Mouse (Mus musculus) cerebellum, adult 2 months (tissue): ENCODE results near the gene H2-M10.2. TPM values are rescaled to one million over a fixed set of nuclear protein-coding genes. Genes with fewer than 3 reads are reported as not detected.

Source experiments
- DNase-seq, 2 experiments: peaks; one replicate each; pipeline ENCODE4 v3.0.0; 2021
- H3K27ac ChIP-seq: fragments of 200-500 bp; 2 replicates; pipeline ENCODE4 v1.5.1; 2012; ENCODE audit warnings: low read length, control low read depth, inconsistent platforms; ENCODE audit not compliant: insufficient read depth
- H3K27me3 ChIP-seq: fragments of 200-500 bp; 2 replicates; pipeline ENCODE4 v1.6.1; 2012; ENCODE audit warnings: inconsistent platforms, mild to moderate bottlenecking, low read length, moderate library complexity; ENCODE audit not compliant: control insufficient read depth, insufficient read depth
- H3K4me1 ChIP-seq: fragments of 200-500 bp; 2 replicates; pipeline ENCODE4 v1.6.1; 2011; ENCODE audit warnings: low read length; ENCODE audit not compliant: control insufficient read depth, insufficient read depth
- H3K4me3 ChIP-seq: fragments of 200-500 bp; replicated peaks from 2 replicates; pipeline ENCODE3; 2011; ENCODE audit warnings: mild to moderate bottlenecking, low read depth, low read length, control low read depth; ENCODE audit not compliant: insufficient read depth
- CTCF ChIP-seq: fragments of 200-500 bp; IDR thresholded peaks from 2 replicates; pipeline ENCODE4 v1.5.1; 2011; ENCODE audit warnings: low read depth, mild to moderate bottlenecking, control low read depth, low read length, moderate library complexity, borderline replicate concordance; ENCODE audit not compliant: insufficient read depth
- POLR2A ChIP-seq: fragments of 200-500 bp; IDR thresholded peaks from 2 replicates; pipeline ENCODE4 v1.6.1; 2011; ENCODE audit warnings: low read length, control low read depth, borderline replicate concordance; ENCODE audit not compliant: insufficient read depth
- WGBS: fragments of 180-500 bp; shearing (Covaris S2); methylation state at CpG from one replicate; pipeline ENCODE4 v1.1.7; 2018; 5-methylcytosine and 5-hydroxymethylcytosine counted together
- polyA plus RNA-seq: library from polyadenylated mRNA; depleted of rRNA; stranded (reverse); fragments of >200 nt; gene quantifications from 2 replicates; pipeline ENCODE4 v1.2.3, GENCODE M21; 2012

The H2-M10.2 gene
- polyA plus RNA-seq, 1 experiment = not detected

- WGBS = 93% methylated on average over 9 of the region's 9 CpGs
- DNase-seq = no peak
Measured at GRCm38 (mm10) chr17:36261511-36262166, 24.7 kb downstream of the H2-M10.2 start.

GRCm38 (mm10) chr17:36257969-36258368, 28.3 kb downstream of the H2-M10.2 start, which contains the start of gene Rpp21:
TSS of gene Rpp21 (minus strand) at chr17:36258069.
- Histone ChIP-seq H3K27ac (peak within 1 kb of the TSS; percentile 82), H3K27me3 (no peaks in the 10 kb centered on the region), H3K4me1 (0 out of 2 replicates have a peak, but pooled peaks cover 3% of the 10 kb centered on the region), H3K4me3 (peak within 1 kb of the TSS; percentile 71)
- no peak for DNase-seq
- TF ChIP-seq CTCF (no peak), POLR2A (no peak; the same call in 1 of the 2 replicates)
- WGBS = 41% methylated on average over 6 of the region's 6 CpGs

More at GRCm38 (mm10) chr17:36261511-36262166, 24.7 kb downstream of the H2-M10.2 start:
- Histone ChIP-seq H3K27ac (no peak overlapping the region), H3K4me3 (no peak overlapping the region), H3K27me3 (no peaks in the 10 kb centered on the region), H3K4me1 (0 out of 2 replicates have a peak, but pooled peaks cover 1% of the 10 kb centered on the region)
- TF ChIP-seq CTCF (no peak), POLR2A (no peak)

GRCm38 (mm10) chr17:36257241-36257947, 28.9 kb downstream of the H2-M10.2 start:
- peak; percentile 89 to 92 for DNase-seq
- no peaks in the 10 kb centered on the region for H3K27me3 ChIP-seq
- 0 out of 2 replicates have a peak, but pooled peaks cover 3% of the 10 kb centered on the region for H3K4me1 ChIP-seq
- H3K4me3 ChIP-seq = peak overlapping the region; percentile 71
- H3K27ac ChIP-seq = peak overlapping the region; percentile 82
- TF ChIP-seq POLR2A = peak; percentile 47
- TF ChIP-seq CTCF = peak; percentile 74
- WGBS = under 1% methylated on average over 37 of the region's 37 CpGs

GRCm38 (mm10) chr17:36253087-36253600, 33.1 kb downstream of the H2-M10.2 start:
- no peak for DNase-seq
- 65% methylated on average over 6 of the region's 6 CpGs for WGBS
- Histone ChIP-seq H3K27me3 (no peaks in the 10 kb centered on the region; the same call in 1 of the 2 replicates), H3K4me1 (0 out of 2 replicates have a peak, but pooled peaks cover 3% of the 10 kb centered on the region), H3K27ac (no peak overlapping the region), H3K4me3 (no peak overlapping the region)
- TF ChIP-seq POLR2A (no peak), CTCF (no peak)

GRCm38 (mm10) chr17:36252250-36252876, 33.9 kb downstream of the H2-M10.2 start:
- WGBS = 12% methylated on average over 25 of the region's 25 CpGs
- Histone ChIP-seq H3K27ac (no peak overlapping the region), H3K27me3 (no peaks in the 10 kb centered on the region; the same call in 1 of the 2 replicates), H3K4me3 (no peak overlapping the region), H3K4me1 (0 out of 2 replicates have a peak, but pooled peaks cover 3% of the 10 kb centered on the region)
- no peak for DNase-seq
- TF ChIP-seq CTCF (no peak), POLR2A (no peak)

- Histone ChIP-seq H3K4me3 (no peak overlapping the region), H3K4me1 (no peaks in the 10 kb centered on the region), H3K27me3 (no peaks in the 10 kb centered on the region; the same call in 1 of the 2 replicates), H3K27ac (no peak overlapping the region)
- no peak for TF ChIP-seq CTCF
- no peak for TF ChIP-seq POLR2A
- DNase-seq = no peak
- WGBS = 38% methylated on average over 33 of the region's 33 CpGs
Measured at GRCm38 (mm10) chr17:36248886-36249285, 37.4 kb downstream of the H2-M10.2 start.

- no peaks in the 10 kb centered on the region for H3K4me1 ChIP-seq
- 81% methylated on average over 2 of the region's 2 CpGs for WGBS
- DNase-seq = no peak
- H3K4me3 ChIP-seq = no peak overlapping the region
- no peaks in the 10 kb centered on the region; the same call in 1 of the 2 replicates for H3K27me3 ChIP-seq
- TF ChIP-seq POLR2A (no peak), CTCF (no peak)
- H3K27ac ChIP-seq = no peak overlapping the region
Measured at GRCm38 (mm10) chr17:36245741-36246140, 40.5 kb downstream of the H2-M10.2 start.
